Mouse (Mus musculus) CH12F3 (cell line): ENCODE measurements around the gene Cecr2.

ENCODE experiments used
- in situ Hi-C: fragments of 300-500 bp; cut with MboI; formaldehyde crosslinking; loops from 2 replicates; pipeline ENCODE4 v1.14.3; 2020; ENCODE audit warnings: low sequenced_read_pairs

The Cecr2 gene

GRCm38 (mm10) chr6:120769972-120770371 is 103.8 kb downstream of the Cecr2 start:
- in situ Hi-C loops: loop anchor here (25.0 kb wide), 1 partner anchor 808 kb away; no protein-coding TSS in a partner anchor

DNA sequence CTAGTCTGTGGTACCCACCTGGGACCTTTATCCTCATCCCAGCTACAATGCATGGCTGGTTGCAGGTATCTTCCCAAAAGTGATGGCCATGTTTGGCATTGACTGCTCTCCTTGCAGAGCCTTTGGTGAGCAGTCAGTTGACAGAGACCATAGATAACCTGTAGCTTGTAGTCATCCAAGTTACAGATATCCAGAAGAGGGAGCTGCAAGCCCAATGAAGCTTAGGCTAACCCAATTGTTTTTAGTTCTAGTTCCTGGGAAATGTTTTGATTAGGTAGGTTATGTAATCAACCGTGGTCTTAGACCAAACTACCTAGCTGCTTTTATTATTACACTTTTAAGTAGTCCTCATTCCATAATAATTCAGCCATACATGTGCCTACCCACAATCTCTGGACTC is 105.2 kb downstream of the Cecr2 start:
- in situ Hi-C loops: loop anchor here (25.0 kb wide), 1 partner anchor 809 kb away; no protein-coding TSS in a partner anchor

DNA sequence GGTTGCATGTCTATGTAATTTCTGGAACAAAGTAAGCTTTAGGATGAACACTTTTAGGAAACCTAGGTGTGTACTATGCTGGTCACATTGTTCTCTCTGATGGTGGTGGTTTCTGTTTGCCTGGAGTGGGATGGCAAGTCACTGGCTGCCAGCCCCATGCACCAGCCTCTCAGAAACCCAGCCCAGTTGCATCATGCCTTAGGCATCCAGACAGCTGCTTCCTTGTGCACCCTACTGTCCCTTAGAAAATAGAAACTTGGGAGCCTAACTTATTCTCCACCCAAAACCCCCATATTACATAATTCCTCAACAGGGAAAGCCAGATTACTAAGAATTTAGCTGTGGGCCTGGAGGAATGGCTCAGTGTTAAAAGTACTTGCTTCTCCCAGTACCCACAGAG is 105.9 kb downstream of the Cecr2 start:
- in situ Hi-C loops: loop anchor here (25.0 kb wide), 1 partner anchor 810 kb away; no protein-coding TSS in a partner anchor

DNA sequence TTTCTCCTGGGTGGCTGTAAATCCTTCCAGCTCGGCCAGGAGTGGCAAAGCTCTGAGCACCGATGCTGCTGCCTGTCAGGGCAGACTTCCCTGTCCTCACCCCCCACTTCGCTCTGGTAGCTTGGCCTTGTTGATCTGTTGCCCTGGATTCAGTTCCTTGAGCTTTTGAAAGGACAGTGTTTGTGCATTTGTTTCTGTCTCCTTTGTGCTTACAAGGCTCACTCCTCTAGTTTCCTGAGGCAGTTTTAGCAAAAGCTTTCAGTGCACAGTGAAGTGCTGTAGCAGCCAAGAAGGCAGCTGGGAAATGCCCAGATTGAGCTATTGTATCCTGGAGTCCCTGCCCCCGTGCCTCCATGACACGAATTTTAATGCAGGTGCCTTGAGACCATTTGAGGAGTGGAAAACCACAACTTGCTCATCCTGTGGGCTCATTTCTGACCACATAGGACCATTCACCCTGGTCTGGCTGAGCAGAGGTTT is 107.0 kb downstream of the Cecr2 start, which contains the start of gene Slc25a18:
Gene Slc25a18 (plus strand): TSS at position 430 of the 480 bp plus-strand sequence.
- in situ Hi-C loops: loop anchor here (25.0 kb wide), 1 partner anchor 811 kb away; no protein-coding TSS in a partner anchor

DNA sequence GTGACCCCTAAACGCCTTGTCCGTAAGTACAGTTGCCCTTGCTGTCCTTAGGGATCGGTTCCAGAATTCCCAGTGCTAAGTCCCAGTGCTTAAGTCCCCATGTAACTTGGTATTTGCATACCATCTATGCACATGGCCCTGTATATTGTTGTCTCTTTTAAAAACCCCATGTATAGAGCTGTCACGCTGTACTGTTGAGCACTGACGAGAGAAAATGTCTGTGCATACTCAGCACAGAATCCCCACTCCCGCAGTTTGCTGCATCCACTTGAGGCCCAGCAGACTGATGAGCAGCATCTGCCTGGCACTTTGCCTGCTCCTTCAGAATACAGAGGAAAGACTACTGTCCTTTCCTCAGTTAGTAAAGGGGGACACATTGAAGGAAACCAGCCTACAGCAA is 107.6 kb downstream of the Cecr2 start:
- in situ Hi-C loops: loop anchor here (25.0 kb wide), 1 partner anchor 811 kb away; no protein-coding TSS in a partner anchor

GRCm38 (mm10) chr6:120776286-120776685 is 110.1 kb downstream of the Cecr2 start:
- in situ Hi-C loops: no loop called here

DNA sequence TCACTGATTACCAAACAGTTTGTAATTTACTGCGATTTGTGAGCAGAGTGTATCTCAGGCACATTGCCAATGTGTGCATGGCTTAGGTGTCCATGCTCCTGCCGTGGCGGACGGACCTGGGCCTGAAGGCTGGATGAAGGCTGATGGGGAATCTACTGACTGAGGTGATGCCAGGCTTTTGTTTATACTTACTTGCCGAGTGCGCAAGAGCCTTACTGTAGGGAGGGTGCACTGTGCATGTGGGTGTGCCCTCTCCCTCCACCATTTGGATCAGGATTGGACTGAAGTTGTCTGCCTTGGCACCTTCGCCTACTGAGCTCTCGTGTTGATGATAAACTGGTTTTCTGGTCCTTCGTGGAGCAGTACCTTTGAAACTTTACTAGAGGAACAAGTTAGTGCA is 111.4 kb downstream of the Cecr2 start:
- in situ Hi-C loops: no loop called here

GRCm38 (mm10) chr6:120778226-120778625 is 112.1 kb downstream of the Cecr2 start:
- in situ Hi-C loops: no loop called here

GRCm38 (mm10) chr6:120782948-120783347 is 116.8 kb downstream of the Cecr2 start:
- in situ Hi-C loops: no loop called here

- in situ Hi-C loops: no loop called here
Observed at GRCm38 (mm10) chr6:120784351-120784750, 118.2 kb downstream of the Cecr2 start.

- in situ Hi-C loops: no loop called here
Observed at GRCm38 (mm10) chr6:120788068-120788607, 122.0 kb downstream of the Cecr2 start.

GRCm38 (mm10) chr6:120788904-120789303 is 122.7 kb downstream of the Cecr2 start:
- in situ Hi-C loops: no loop called here

DNA sequence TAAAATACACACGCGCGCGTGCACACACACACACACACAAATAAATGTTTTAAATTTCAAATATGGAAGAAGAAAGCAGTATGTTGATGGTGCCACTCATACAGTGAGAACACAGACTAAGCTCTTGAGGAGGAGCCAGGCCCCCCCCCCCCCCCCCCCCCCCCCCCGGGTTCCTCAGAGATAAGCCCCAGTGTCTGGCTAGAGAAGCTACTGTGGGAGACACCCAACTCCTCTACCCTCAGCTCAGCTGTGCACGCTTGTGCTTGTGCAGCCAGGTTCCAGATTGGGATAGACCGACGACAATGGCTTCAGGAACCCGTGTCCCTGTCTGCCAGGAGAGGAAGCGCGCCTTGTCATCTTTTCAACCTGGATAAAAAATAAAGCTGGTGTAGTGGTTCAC is 124.0 kb downstream of the Cecr2 start:
- in situ Hi-C loops: no loop called here

DNA sequence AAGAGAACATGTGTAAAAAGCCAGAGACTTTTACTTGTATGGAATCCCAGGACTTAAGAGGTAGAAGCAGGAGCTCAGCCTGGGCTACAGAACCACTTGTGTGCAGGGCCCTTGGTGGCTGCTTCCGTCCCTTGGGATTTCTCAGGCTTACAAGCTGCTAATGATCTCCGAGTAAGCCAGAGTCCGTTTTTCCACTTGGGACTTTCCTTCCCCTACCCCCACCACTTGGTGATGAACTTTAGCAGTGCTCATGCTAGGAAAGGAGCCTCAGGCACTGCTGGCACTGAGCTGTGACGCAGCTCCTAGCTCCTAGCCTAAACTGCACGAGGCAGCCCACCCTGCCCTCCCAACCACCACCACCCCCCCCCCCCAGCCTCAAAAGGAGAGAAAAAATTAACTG is 124.5 kb downstream of the Cecr2 start:
- in situ Hi-C loops: no loop called here

DNA sequence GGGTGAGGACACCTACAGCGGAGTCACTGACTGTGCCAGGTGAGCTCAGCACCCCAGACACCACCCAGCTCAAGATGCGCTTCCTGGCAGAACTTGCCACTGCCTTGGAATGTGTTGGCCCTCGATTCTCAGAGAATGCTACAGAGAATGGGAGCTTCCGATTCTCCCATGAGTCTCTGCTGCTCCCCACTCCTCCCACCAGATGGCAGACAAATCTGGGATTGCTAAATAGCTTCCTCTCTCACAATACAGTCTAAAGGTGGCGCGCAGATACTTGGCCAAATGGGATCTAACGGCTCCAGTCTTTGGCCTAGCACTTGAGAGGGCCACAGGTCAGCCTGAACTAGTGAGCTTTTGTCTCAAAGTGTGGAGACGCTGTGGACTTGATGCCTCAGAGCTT is 126.8 kb downstream of the Cecr2 start:
- in situ Hi-C loops: no loop called here

DNA sequence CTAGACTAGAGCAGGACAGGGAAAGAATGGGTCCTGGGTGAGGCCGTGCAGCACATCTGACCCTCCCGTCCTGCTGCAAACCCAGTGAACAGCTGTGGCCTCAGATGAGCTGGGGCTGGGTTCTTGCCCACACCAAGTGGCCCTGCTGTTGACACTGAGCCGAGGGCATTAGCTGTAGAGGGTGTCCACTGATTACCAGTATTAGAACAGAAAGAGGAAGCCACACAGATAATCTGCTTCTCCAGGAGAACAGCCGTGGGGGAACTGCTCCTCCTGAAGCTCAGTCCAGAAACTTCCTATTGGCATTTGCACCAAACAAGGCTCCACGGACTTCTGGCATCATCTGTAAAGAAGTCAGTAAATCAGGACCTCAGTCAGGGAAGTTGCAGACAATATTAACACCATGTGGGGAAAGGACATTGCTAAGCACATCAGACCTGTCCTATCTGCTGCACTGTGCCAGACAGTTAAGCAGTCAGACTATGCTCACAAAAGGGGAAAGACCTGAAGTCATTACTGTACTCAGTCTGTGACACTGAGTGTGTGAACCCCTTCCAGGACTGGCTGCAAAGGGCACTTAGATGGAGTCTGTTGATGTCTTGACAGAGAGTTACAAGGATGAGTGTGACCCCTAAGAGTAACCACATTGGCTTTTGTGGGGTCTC is 129.4 kb downstream of the Cecr2 start:
- in situ Hi-C loops: no loop called here

GRCm38 (mm10) chr6:120796111-120796510 is 129.9 kb downstream of the Cecr2 start:
- in situ Hi-C loops: no loop called here

DNA sequence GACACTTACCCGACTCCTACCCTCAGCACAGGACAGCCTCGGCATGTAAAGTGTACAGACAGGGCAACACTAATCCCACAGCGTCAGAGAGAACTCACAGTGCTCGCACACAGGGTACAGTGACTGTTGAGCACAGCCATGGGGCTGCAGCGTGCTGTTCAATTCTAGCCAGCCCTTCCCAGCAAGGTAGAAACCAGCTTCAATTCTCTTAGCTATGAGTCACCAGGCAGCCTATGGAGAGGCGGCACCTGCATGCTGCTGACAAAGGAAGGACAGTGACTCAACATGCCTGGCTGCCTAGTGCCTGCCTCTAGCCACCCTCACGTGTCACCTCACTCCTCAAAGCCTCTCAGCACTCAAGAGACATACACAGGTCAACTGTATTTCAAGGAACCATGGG is 131.8 kb downstream of the Cecr2 start:
- in situ Hi-C loops: no loop called here

- in situ Hi-C loops: no loop called here
Observed at GRCm38 (mm10) chr6:120798905-120799304, 132.7 kb downstream of the Cecr2 start.

- in situ Hi-C loops: no loop called here
Observed at GRCm38 (mm10) chr6:120799581-120800041, 133.4 kb downstream of the Cecr2 start.

DNA sequence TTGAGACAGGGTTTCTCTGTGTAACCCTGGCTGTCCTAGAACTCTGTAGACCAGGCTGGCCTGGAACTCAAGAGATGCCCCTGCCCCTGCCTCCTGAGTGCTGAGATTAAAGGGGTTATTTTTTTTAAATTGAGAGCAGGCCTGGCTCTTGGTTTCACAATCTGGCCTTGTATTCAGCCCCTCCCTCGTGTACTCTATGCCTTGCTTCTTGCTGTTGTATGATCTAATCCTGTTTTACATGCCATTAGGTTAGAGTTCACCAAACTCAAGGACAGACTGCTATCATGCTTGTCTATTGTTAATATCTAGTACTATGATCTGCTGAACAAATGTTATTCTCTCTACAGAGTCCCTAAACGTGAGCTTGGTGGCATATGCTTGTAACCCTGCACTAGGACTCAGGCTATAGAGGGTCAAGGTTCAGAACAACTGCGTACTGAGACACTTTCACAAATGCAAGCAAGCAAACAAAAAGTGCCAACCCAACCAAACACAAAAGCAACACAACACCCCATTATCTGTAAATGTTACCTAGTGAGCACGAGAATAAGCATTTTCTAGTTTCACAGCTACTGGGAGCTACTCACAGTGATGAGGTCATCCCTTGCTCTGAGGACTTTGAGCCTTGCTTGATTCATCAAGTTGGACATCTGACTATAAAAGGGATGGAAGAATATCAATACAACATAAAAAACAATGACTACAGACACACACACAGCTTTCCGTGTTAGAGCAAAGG is 141.0 kb downstream of the Cecr2 start:
- in situ Hi-C loops: no loop called here

- in situ Hi-C loops: no loop called here
Observed at GRCm38 (mm10) chr6:120807738-120808081, 141.5 kb downstream of the Cecr2 start.
